Mouse (Mus musculus) neural tube, embryonic 15.5 days (tissue): Measurements from ENCODE around the gene Rgs5. TPM values are rescaled to one million over a fixed set of nuclear protein-coding genes. Genes with fewer than 3 reads are reported as not detected.

Source experiments
- ATAC-seq: fragments of 200-750 bp; cut with Nextera tagmentation; 2 replicates; pipeline ENCODE4 v1.8.0; 2017; ENCODE audit warnings: mild to moderate bottlenecking, moderate TSS enrichment, moderate library complexity; ENCODE audit not compliant: low FRiP score
- H3K27ac ChIP-seq: fragments of 300-500 bp; sonication (generic); replicated peaks from 2 replicates; pipeline ENCODE4 v1.5.1; 2015; ENCODE audit warnings: mild to moderate bottlenecking, inconsistent platforms
- H3K27me3 ChIP-seq: fragments of 300-500 bp; sonication (generic); replicated peaks from 2 replicates; pipeline ENCODE4 v1.6.1; 2015; ENCODE audit warnings: inconsistent platforms
- H3K36me3 ChIP-seq: fragments of 300-500 bp; sonication (generic); 2 replicates; pipeline ENCODE4 v1.6.1; 2015; ENCODE audit warnings: inconsistent platforms
- H3K4me1 ChIP-seq: fragments of 300-500 bp; sonication (generic); 2 replicates; pipeline ENCODE4 v1.6.1; 2015; ENCODE audit warnings: inconsistent platforms
- H3K4me2 ChIP-seq: fragments of 300-500 bp; sonication (generic); 2 replicates; pipeline ENCODE4 v1.6.1; 2015; ENCODE audit warnings: inconsistent platforms, mild to moderate bottlenecking, moderate library complexity
- H3K4me3 ChIP-seq: fragments of 300-500 bp; sonication (generic); replicated peaks from 2 replicates; pipeline ENCODE4 v1.5.1; 2015; ENCODE audit warnings: mild to moderate bottlenecking, inconsistent platforms
- H3K9ac ChIP-seq: fragments of 300-500 bp; sonication (generic); replicated peaks from 2 replicates; pipeline ENCODE4 v1.6.1; 2015; ENCODE audit warnings: mild to moderate bottlenecking, inconsistent platforms
- H3K9me3 ChIP-seq: fragments of 300-500 bp; sonication (generic); replicated peaks from 2 replicates; pipeline ENCODE4 v1.6.1; 2016; ENCODE audit warnings: inconsistent platforms
- WGBS: fragments of 180-500 bp; shearing (Covaris S2); methylation state at CpG from one replicate; pipeline ENCODE4 v1.1.7; 2015; ENCODE audit warnings: mixed read lengths; 5-methylcytosine and 5-hydroxymethylcytosine counted together
- polyA plus RNA-seq: library from polyadenylated mRNA; unstranded; fragments of >200 nt; fragmentation: Nextera tagmentation; extraction: Ambion mirVana; gene quantifications from 2 replicates; pipeline ENCODE4 v1.2.1, GENCODE M21; 2015

Gene Rgs5
- polyA plus RNA-seq, 1 experiment from 2014 or later = 14.8 TPM

- Histone ChIP-seq H3K4me1 (no peaks in the 10 kb centered on the region), H3K27me3 (no peaks in the 10 kb centered on the region), H3K9ac (no peak overlapping the region), H3K27ac (no peak overlapping the region), H3K4me3 (no peak overlapping the region), H3K4me2 (no peak overlapping the region), H3K9me3 (no peaks in the 10 kb centered on the region), H3K36me3 (no peaks in the 10 kb centered on the region)
- WGBS = 71% methylated on average over 9 of the region's 9 CpGs
- no peak for ATAC-seq
These were observed 25.3 kb downstream of the Rgs5 start for GRCm38 (mm10) chr1:169680455-169681208.

- no peaks in the 10 kb centered on the region for H3K27me3 ChIP-seq
- H3K36me3 ChIP-seq = no peaks in the 10 kb centered on the region
- H3K9me3 ChIP-seq = no peaks in the 10 kb centered on the region
- H3K27ac ChIP-seq = no peak overlapping the region
- WGBS = 89% methylated on average over 7 of the region's 7 CpGs
- no peak overlapping the region for H3K4me3 ChIP-seq
- no peak overlapping the region for H3K4me2 ChIP-seq
- no peak for ATAC-seq
- H3K9ac ChIP-seq = no peak overlapping the region
- H3K4me1 ChIP-seq = no peaks in the 10 kb centered on the region
These were observed 27.6 kb downstream of the Rgs5 start for GRCm38 (mm10) chr1:169682775-169683497.

- H3K9me3 ChIP-seq = no peaks in the 10 kb centered on the region
- no peaks in the 10 kb centered on the region for H3K27me3 ChIP-seq
- H3K4me2 ChIP-seq = no peak overlapping the region
- 82% methylated on average over 5 of the region's 5 CpGs for WGBS
- no peak overlapping the region for H3K27ac ChIP-seq
- H3K36me3 ChIP-seq = no peaks in the 10 kb centered on the region
- ATAC-seq = no peak
- no peaks in the 10 kb centered on the region for H3K4me1 ChIP-seq
- H3K9ac ChIP-seq = no peak overlapping the region
- no peak overlapping the region for H3K4me3 ChIP-seq
These were observed 30.0 kb downstream of the Rgs5 start for GRCm38 (mm10) chr1:169685257-169685656.

- H3K4me3 ChIP-seq = no peak overlapping the region
- H3K9me3 ChIP-seq = no peaks in the 10 kb centered on the region
- H3K9ac ChIP-seq = no peak overlapping the region
- 35% methylated on average over 2 of the region's 2 CpGs for WGBS
- no peaks in the 10 kb centered on the region for H3K36me3 ChIP-seq
- no peaks in the 10 kb centered on the region for H3K4me1 ChIP-seq
- no peak overlapping the region for H3K4me2 ChIP-seq
- no peaks in the 10 kb centered on the region for H3K27me3 ChIP-seq
- H3K27ac ChIP-seq = no peak overlapping the region
- no peak for ATAC-seq
These were observed 37.7 kb downstream of the Rgs5 start for GRCm38 (mm10) chr1:169693040-169693439.

- no peaks in the 10 kb centered on the region for H3K4me1 ChIP-seq
- H3K27me3 ChIP-seq = no peaks in the 10 kb centered on the region
- H3K27ac ChIP-seq = no peak overlapping the region
- no peak overlapping the region for H3K4me3 ChIP-seq
- H3K36me3 ChIP-seq = no peaks in the 10 kb centered on the region
- 58% methylated on average over 3 of the region's 3 CpGs for WGBS
- H3K9ac ChIP-seq = no peak overlapping the region
- H3K4me2 ChIP-seq = no peak overlapping the region
- no peaks in the 10 kb centered on the region for H3K9me3 ChIP-seq
- ATAC-seq = no peak
These were observed 38.2 kb downstream of the Rgs5 start for GRCm38 (mm10) chr1:169693537-169693936.

GRCm38 (mm10) chr1:169695356-169695755, 40.1 kb downstream of the Rgs5 start:
- no peak for ATAC-seq
- Histone ChIP-seq H3K4me1 (no peaks in the 10 kb centered on the region), H3K4me2 (no peak overlapping the region), H3K9ac (no peak overlapping the region), H3K9me3 (no peaks in the 10 kb centered on the region), H3K27ac (no peak overlapping the region), H3K36me3 (no peaks in the 10 kb centered on the region), H3K4me3 (no peak overlapping the region), H3K27me3 (no peaks in the 10 kb centered on the region)
- WGBS = 87% methylated on average over 3 of the region's 3 CpGs

GRCm38 (mm10) chr1:169697236-169697635, 41.9 kb downstream of the Rgs5 start:
- Histone ChIP-seq H3K27ac (no peak overlapping the region), H3K9ac (no peak overlapping the region), H3K4me1 (no peaks in the 10 kb centered on the region), H3K27me3 (no peaks in the 10 kb centered on the region), H3K9me3 (no peaks in the 10 kb centered on the region), H3K4me2 (no peak overlapping the region), H3K36me3 (no peaks in the 10 kb centered on the region), H3K4me3 (no peak overlapping the region)
- no peak for ATAC-seq
- WGBS = 56% methylated on average over 4 of the region's 4 CpGs

GRCm38 (mm10) chr1:169699184-169699583, 43.9 kb downstream of the Rgs5 start:
- Histone ChIP-seq H3K27me3 (no peaks in the 10 kb centered on the region), H3K4me1 (no peaks in the 10 kb centered on the region), H3K4me3 (no peak overlapping the region), H3K27ac (no peak overlapping the region), H3K9me3 (no peaks in the 10 kb centered on the region), H3K36me3 (no peaks in the 10 kb centered on the region), H3K4me2 (no peak overlapping the region), H3K9ac (no peak overlapping the region)
- ATAC-seq = no peak
- WGBS = 90% methylated on average over 2 of the region's 2 CpGs

- WGBS = 92% methylated on average over 4 of the region's 4 CpGs
- no peak for ATAC-seq
- Histone ChIP-seq H3K4me1 (no peaks in the 10 kb centered on the region), H3K9me3 (no peaks in the 10 kb centered on the region), H3K4me2 (no peak overlapping the region), H3K36me3 (no peaks in the 10 kb centered on the region), H3K27me3 (no peaks in the 10 kb centered on the region), H3K9ac (no peak overlapping the region), H3K4me3 (no peak overlapping the region), H3K27ac (no peak overlapping the region)
These were observed 49.2 kb downstream of the Rgs5 start for GRCm38 (mm10) chr1:169704395-169705087.

- Histone ChIP-seq H3K9me3 (no peaks in the 10 kb centered on the region), H3K9ac (no peak overlapping the region), H3K4me1 (no peaks in the 10 kb centered on the region), H3K4me3 (no peak overlapping the region), H3K36me3 (no peaks in the 10 kb centered on the region), H3K4me2 (no peak overlapping the region), H3K27me3 (no peaks in the 10 kb centered on the region), H3K27ac (no peak overlapping the region)
- no peak for ATAC-seq
- WGBS = 86% methylated on average over 2 of the region's 2 CpGs
These were observed 66.5 kb downstream of the Rgs5 start for GRCm38 (mm10) chr1:169721836-169722235.

GRCm38 (mm10) chr1:169726319-169726718, 71.0 kb downstream of the Rgs5 start:
- H3K27me3 ChIP-seq = no peaks in the 10 kb centered on the region
- H3K27ac ChIP-seq = no peak overlapping the region
- no peaks in the 10 kb centered on the region for H3K9me3 ChIP-seq
- no peak overlapping the region for H3K4me2 ChIP-seq
- H3K36me3 ChIP-seq = no peaks in the 10 kb centered on the region
- no peak overlapping the region for H3K9ac ChIP-seq
- no peak for ATAC-seq
- no peak overlapping the region for H3K4me3 ChIP-seq
- 85% methylated on average over 3 of the region's 3 CpGs for WGBS
- no peaks in the 10 kb centered on the region for H3K4me1 ChIP-seq
